Mouse (Mus musculus) midbrain, embryonic 11.5 days (tissue): ENCODE measurements at regions not wholly inside any gene's neighbourhood (a gene's known extent, or its start where the extent isn't known, plus 50 kb on each side); places are given as distances from the start of the nearest gene placed in this dataset.

Experiments
- ATAC-seq: fragments of 200-750 bp; cut with Nextera tagmentation; 2 replicates; pipeline ENCODE4 v1.8.0; 2017; ENCODE audit warnings: moderate TSS enrichment, moderate library complexity; ENCODE audit not compliant: low FRiP score
- DNase-seq: peaks from one replicate; pipeline ENCODE4 v3.0.0; 2015; ENCODE audit warnings: low spot score; ENCODE audit errors: missing footprints
- H3K27ac ChIP-seq: fragments of 300-500 bp; sonication (generic); 2 replicates; pipeline ENCODE4 v1.5.1; 2014; ENCODE audit warnings: low read depth, low read length
- H3K27me3 ChIP-seq: fragments of 300-500 bp; sonication (generic); 2 replicates; pipeline ENCODE4 v1.6.1; 2014; ENCODE audit warnings: mild to moderate bottlenecking, low read length, moderate library complexity, mixed read lengths; ENCODE audit not compliant: control insufficient read depth, insufficient read depth
- H3K36me3 ChIP-seq: fragments of 300-500 bp; sonication (generic); 2 replicates; pipeline ENCODE4 v1.6.1; 2014; ENCODE audit warnings: mild to moderate bottlenecking, low read length, moderate library complexity, mixed read lengths; ENCODE audit not compliant: control insufficient read depth, insufficient read depth
- H3K4me1 ChIP-seq: fragments of 300-500 bp; sonication (generic); 2 replicates; pipeline ENCODE4 v1.6.1; 2014; ENCODE audit warnings: low read length; ENCODE audit not compliant: control insufficient read depth, insufficient read depth
- H3K4me2 ChIP-seq: fragments of 300-500 bp; sonication (generic); 2 replicates; pipeline ENCODE4 v1.6.1; 2014; ENCODE audit warnings: mild to moderate bottlenecking, moderate library complexity
- H3K4me3 ChIP-seq: fragments of 300-500 bp; sonication (generic); 2 replicates; pipeline ENCODE4 v1.5.1; 2014; ENCODE audit warnings: low read depth, low read length
- H3K9ac ChIP-seq: fragments of 300-500 bp; sonication (generic); 2 replicates; pipeline ENCODE4 v1.6.1; 2014; ENCODE audit warnings: low read length
- H3K9me3 ChIP-seq: fragments of 300-500 bp; sonication (generic); 2 replicates; pipeline ENCODE4 v1.6.1; 2016; ENCODE audit warnings: low read length; ENCODE audit not compliant: control insufficient read depth
- WGBS: fragments of 180-500 bp; shearing (Covaris S2); extraction: QIAGEN DNeasy Blood & Tissue Kit; methylation state at CpG from one replicate; pipeline ENCODE4 v1.1.7; 2014; 5-methylcytosine and 5-hydroxymethylcytosine counted together

GRCm38 (mm10) chr15:25510060-25510492 is 96.5 kb upstream of the Basp1 start:
- H3K27me3 ChIP-seq, result no peaks in the 10 kb centered on the region
- H3K4me1 ChIP-seq, result no peaks in the 10 kb centered on the region
- no peak for ATAC-seq
- no peak overlapping the region for H3K4me2 ChIP-seq
- H3K4me3 ChIP-seq, result no peak overlapping the region
- no peaks in the 10 kb centered on the region for H3K36me3 ChIP-seq
- no peak overlapping the region for H3K27ac ChIP-seq
- no peaks in the 10 kb centered on the region for H3K9me3 ChIP-seq
- WGBS, result 53% methylated on average over 8 of the region's 8 CpGs
- no peak overlapping the region for H3K9ac ChIP-seq
- no peak for DNase-seq

DNA sequence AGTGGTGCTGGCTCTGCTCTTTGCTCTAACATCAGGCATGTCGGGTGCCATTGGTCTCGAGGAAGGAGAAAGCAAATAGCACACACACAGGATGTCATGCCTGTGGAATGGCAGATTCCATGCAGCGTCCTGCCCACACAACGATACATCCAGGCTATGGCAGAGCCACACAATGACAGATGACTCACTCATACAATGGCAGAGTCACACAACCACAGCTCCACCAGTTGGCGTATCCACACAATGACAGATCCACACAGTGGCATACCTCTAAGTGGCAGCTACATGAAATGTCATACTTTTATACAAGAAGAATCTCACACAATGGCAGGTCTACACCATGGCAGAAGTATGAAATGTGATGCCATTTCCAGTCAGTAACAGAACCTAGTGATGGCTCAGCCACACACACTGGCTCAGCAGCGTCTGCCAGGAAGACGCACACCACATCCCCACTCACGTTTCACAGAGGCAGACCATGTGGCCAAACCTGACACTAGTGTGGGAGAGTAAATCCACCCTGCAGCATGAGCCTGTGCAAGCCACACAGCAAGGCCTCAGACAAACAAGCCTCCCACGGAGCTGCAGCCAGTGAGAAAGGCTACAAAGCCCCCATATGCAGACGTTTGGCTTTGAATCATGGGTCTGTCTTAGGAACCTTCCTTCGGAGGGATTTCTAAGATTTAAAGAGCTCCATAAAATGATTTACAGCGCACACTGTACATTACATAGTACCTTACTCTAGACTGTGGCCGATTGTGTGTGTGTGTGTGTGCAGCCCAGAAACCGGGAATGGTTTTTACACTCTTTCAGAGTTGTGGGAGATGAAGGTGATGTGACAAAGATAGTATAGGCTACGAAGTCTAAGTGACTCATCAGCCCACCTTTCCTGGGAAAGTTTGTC is 104.0 kb upstream of the Myo10 start:
- no peak for DNase-seq
- H3K27me3 ChIP-seq, result no peaks in the 10 kb centered on the region
- no peaks in the 10 kb centered on the region for H3K4me1 ChIP-seq
- no peak overlapping the region for H3K27ac ChIP-seq
- no peaks in the 10 kb centered on the region for H3K36me3 ChIP-seq
- no peak for ATAC-seq
- no peak overlapping the region for H3K4me2 ChIP-seq
- WGBS, result 85% methylated on average over 15 of the region's 15 CpGs
- H3K9ac ChIP-seq, result no peak overlapping the region
- no peaks in the 10 kb centered on the region for H3K9me3 ChIP-seq
- no peak overlapping the region for H3K4me3 ChIP-seq

- DNase-seq (no peak), ATAC-seq (no peak)
- no peaks in the 10 kb centered on the region for H3K4me1 ChIP-seq
- H3K9me3 ChIP-seq, result no peaks in the 10 kb centered on the region
- H3K4me2 ChIP-seq, result no peak overlapping the region
- H3K9ac ChIP-seq, result no peak overlapping the region
- H3K27ac ChIP-seq, result no peak overlapping the region
- no peaks in the 10 kb centered on the region for H3K36me3 ChIP-seq
- no peaks in the 10 kb centered on the region for H3K27me3 ChIP-seq
- 91% methylated on average over 4 of the region's 4 CpGs for WGBS
- H3K4me3 ChIP-seq, result no peak overlapping the region
Observed at GRCm38 (mm10) chr15:25524189-25524588, 98.1 kb upstream of the Myo10 start.

GRCm38 (mm10) chr15:25525337-25525736 is 97.0 kb upstream of the Myo10 start:
- H3K27me3 ChIP-seq, result no peaks in the 10 kb centered on the region
- H3K4me3 ChIP-seq, result no peak overlapping the region
- H3K4me1 ChIP-seq, result no peaks in the 10 kb centered on the region
- ATAC-seq (no peak), DNase-seq (no peak)
- no peak overlapping the region for H3K27ac ChIP-seq
- H3K36me3 ChIP-seq, result no peaks in the 10 kb centered on the region
- H3K4me2 ChIP-seq, result no peak overlapping the region
- 69% methylated on average over 7 of the region's 7 CpGs for WGBS
- H3K9ac ChIP-seq, result no peak overlapping the region
- no peaks in the 10 kb centered on the region for H3K9me3 ChIP-seq

DNA sequence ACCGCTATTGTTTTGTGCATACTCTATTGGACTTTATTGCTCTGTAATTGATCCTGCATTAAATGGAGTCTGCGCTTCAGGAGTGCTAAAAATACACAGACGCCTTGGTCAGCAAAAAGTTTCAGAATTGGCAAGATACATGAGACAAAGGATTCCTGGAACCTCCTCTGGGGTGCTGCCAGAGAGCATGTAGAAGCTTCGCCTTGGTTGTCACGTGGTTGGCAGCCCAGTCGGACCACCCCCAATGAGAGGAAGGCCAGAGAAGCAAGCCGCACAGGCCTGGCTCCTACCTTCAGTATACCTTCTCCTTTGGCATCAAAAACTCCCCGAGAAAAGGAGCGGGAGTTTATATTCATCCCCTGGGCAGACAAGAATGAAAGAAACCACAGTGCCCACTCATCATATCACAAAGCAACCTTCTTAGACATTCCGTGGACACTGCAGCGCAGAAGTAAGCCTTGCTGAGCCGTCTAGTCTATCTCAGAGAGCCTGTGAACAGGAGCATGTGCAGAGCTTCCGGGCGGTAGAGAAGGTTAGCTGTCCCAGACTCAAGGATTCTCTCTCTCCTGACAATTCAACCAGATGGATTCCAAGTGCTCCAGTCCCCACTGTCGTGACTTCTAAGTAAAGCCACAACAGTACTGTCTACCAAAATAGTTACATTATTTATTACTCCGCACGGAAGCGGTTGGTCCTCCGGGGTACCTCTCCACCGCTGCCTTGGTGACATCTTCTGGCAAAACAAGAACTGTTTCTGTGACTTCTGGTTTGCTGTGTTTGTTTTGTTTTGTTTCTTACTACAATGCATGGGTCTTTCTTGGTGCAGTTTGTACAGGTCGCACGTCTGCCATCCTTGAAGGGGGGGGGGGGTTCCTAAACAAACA is 85.6 kb upstream of the Myo10 start:
- Histone ChIP-seq H3K36me3 (no peaks in the 10 kb centered on the region), H3K4me2 (no peak overlapping the region), H3K27ac (no peak overlapping the region), H3K4me3 (no peak overlapping the region), H3K9me3 (no peaks in the 10 kb centered on the region), H3K27me3 (no peaks in the 10 kb centered on the region), H3K9ac (no peak overlapping the region), H3K4me1 (no peaks in the 10 kb centered on the region)
- no peak for DNase-seq
- WGBS, result 83% methylated on average over 22 of the region's 22 CpGs
- no peak for ATAC-seq

DNA sequence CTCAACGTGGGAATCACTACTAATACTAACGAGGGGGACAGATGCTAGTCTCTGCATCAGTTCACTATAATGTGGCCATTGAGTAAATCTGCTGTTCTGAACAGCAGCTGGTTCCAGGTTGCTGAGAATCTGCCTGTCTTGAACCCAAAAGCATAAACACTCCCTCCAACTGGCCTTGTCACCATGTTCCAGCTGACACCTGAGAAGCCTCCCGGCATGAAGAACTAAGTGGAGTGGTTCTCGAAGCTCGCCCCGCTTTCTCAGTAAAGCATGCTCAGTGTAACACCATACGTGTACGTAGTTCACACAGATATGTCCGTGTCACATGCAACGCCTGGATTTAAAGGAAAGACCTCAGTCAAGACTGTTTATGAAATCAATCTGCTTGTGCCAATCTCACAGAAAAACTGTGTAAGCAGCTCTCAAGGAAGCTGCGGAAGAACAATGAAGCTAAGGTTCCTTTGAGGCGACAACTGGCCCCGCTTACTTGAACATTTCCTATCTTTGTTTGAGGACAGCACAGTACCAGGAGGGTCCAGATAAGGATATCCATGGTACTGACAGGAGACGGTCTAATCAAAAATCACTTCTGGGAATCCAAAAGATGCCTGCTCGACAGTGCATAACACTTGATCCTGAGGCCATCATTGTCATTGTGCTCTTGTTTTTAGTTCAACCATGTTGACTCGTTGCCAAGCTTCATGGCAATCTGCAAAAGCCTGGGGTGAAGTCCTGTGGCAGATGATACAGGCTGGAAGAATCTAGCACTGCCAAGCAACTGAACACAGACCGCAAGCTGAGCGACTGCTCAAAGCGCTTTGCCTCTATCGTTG is 82.8 kb upstream of the Myo10 start:
- no peaks in the 10 kb centered on the region for H3K9me3 ChIP-seq
- H3K36me3 ChIP-seq, result no peaks in the 10 kb centered on the region
- H3K9ac ChIP-seq, result no peak overlapping the region
- no peaks in the 10 kb centered on the region for H3K4me1 ChIP-seq
- no peaks in the 10 kb centered on the region for H3K27me3 ChIP-seq
- no peak for DNase-seq
- 80% methylated on average over 20 of the region's 20 CpGs for WGBS
- no peak overlapping the region for H3K27ac ChIP-seq
- ATAC-seq, result no peak
- no peak overlapping the region for H3K4me3 ChIP-seq
- no peak overlapping the region for H3K4me2 ChIP-seq

GRCm38 (mm10) chr15:25542382-25542781 is 79.9 kb upstream of the Myo10 start:
- Histone ChIP-seq H3K4me3 (no peak overlapping the region), H3K4me2 (no peak overlapping the region), H3K27me3 (no peaks in the 10 kb centered on the region), H3K9ac (no peak overlapping the region), H3K36me3 (no peaks in the 10 kb centered on the region), H3K27ac (no peak overlapping the region), H3K9me3 (no peaks in the 10 kb centered on the region), H3K4me1 (no peaks in the 10 kb centered on the region)
- no peak for ATAC-seq
- WGBS, result 77% methylated on average over 4 of the region's 4 CpGs
- no peak for DNase-seq

DNA sequence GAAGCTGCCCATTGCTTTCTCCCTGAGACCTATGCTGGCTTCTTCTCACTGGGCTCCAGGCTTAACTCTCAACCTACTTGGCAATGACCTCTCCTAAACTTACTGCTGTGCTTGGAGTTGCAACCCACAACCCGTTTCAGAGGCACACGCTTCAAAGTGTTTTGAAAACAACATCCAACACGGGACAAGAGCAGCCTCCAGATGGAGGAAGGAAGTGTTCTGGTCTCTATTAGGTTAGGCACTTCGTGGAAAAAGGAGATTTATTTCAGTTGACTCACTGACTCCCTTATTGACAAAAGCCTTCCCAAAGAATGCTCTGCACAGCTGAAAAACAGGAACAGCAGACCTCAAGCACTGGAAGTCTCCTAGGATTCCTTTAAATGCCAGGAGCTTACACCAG is 76.1 kb upstream of the Myo10 start:
- no peaks in the 10 kb centered on the region for H3K36me3 ChIP-seq
- WGBS, result 56% methylated on average over 4 of the region's 4 CpGs
- H3K9ac ChIP-seq, result no peak overlapping the region
- ATAC-seq, result no peak
- DNase-seq, result no peak
- no peaks in the 10 kb centered on the region for H3K27me3 ChIP-seq
- no peaks in the 10 kb centered on the region for H3K9me3 ChIP-seq
- no peak overlapping the region for H3K27ac ChIP-seq
- no peak overlapping the region for H3K4me3 ChIP-seq
- H3K4me1 ChIP-seq, result no peaks in the 10 kb centered on the region
- H3K4me2 ChIP-seq, result no peak overlapping the region
